Mouse (Mus musculus) liver, adult 2 months (tissue): ENCODE results near the gene Prrt1. TPM values are rescaled to one million over a fixed set of nuclear protein-coding genes. Genes with fewer than 3 reads are reported as not detected.
A peak's percentile ranks its signal among the peaks of the same experiment; 100 is the strongest.

ENCODE experiments used
- DNase-seq: peaks from one replicate; pipeline ENCODE4 v3.0.0-alpha.2; 2011; ENCODE audit warnings: low read depth, low spot score; ENCODE audit errors: extremely low read depth
- H3K27ac ChIP-seq: fragments of 200-500 bp; replicated peaks from 2 replicates; pipeline ENCODE4 v1.5.1; 2012; ENCODE audit warnings: low read depth, mild to moderate bottlenecking, control low read depth, inconsistent platforms, low read length; ENCODE audit not compliant: insufficient read depth
- H3K27me3 ChIP-seq: fragments of 200-500 bp; 2 replicates; pipeline ENCODE4 v1.6.1; 2012; ENCODE audit warnings: mild to moderate bottlenecking, moderate library complexity, low read length, inconsistent platforms; ENCODE audit not compliant: control insufficient read depth, insufficient read depth
- H3K36me3 ChIP-seq: fragments of 200-500 bp; 2 replicates; pipeline ENCODE4 v1.6.1; 2012; ENCODE audit warnings: low read length, inconsistent platforms; ENCODE audit not compliant: control insufficient read depth, insufficient read depth
- H3K4me1 ChIP-seq: fragments of 200-500 bp; 2 replicates; pipeline ENCODE4 v1.6.1; 2011; ENCODE audit warnings: low read length; ENCODE audit not compliant: control insufficient read depth, insufficient read depth
- H3K4me3 ChIP-seq: fragments of 200-500 bp; 2 replicates; pipeline ENCODE4 v1.5.1; 2011; ENCODE audit warnings: low read depth, mild to moderate bottlenecking, control low read depth, low read length, moderate library complexity; ENCODE audit not compliant: insufficient read depth
- H3K79me2 ChIP-seq: fragments of 200-500 bp; 2 replicates; pipeline ENCODE4 v1.6.1; 2012; ENCODE audit warnings: inconsistent platforms, mild to moderate bottlenecking, low read length, moderate library complexity; ENCODE audit not compliant: control insufficient read depth, insufficient read depth
- H3K9ac ChIP-seq: fragments of 200-500 bp; 2 replicates; pipeline ENCODE4 v1.6.1; 2012; ENCODE audit warnings: low read depth, mild to moderate bottlenecking, control low read depth, inconsistent platforms, low read length
- CTCF ChIP-seq: fragments of 200-500 bp; IDR thresholded peaks from 2 replicates; pipeline ENCODE4 v1.5.1; 2011; ENCODE audit warnings: low read depth, low read length, control low read depth
- POLR2A ChIP-seq: fragments of 200-500 bp; IDR thresholded peaks from 2 replicates; pipeline ENCODE4 v1.6.1; 2011; ENCODE audit warnings: low read length, control low read depth; ENCODE audit not compliant: insufficient read depth; ENCODE audit errors: extremely low read depth
- WGBS: fragments of 180-500 bp; shearing (Covaris S2); methylation state at CpG from one replicate; pipeline ENCODE4 v1.1.7; 2018; 5-methylcytosine and 5-hydroxymethylcytosine counted together
- polyA plus RNA-seq: library from polyadenylated mRNA; depleted of rRNA; stranded (reverse); fragments of >200 nt; gene quantifications from 2 replicates; pipeline ENCODE4 v1.2.3, GENCODE M21; 2012; rRNA removed
- total RNA-seq: library from RNA; depleted of rRNA; stranded (reverse); fragments of >200 nt; gene quantifications from 2 replicates; pipeline ENCODE4 v1.2.3, GENCODE M21; 2014; rRNA removed

Prrt1 gene
- total and polyA plus RNA-seq, 2 experiments, result 0.32 TPM; not detected in 1

DNA sequence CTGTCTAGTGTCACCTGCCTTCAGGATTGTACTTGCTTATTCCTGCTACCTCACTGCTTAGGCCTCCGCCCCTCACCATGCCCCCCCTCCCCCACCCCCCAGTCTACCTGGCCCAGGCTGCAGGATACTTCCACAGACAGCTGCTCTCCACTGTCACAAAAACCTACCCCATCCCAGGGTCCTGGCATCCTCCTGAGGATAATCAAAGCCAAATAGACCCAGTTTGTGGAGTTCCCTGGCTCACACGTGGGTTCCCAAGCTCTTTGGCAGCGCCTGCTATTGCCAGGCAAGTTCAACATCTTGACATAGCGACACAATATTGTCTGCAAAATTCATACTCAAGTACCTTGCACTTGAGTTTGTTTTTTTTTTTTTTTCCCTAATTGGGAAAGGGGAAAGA lies 51.3 kb downstream of the Prrt1 start:
- H3K27ac ChIP-seq, result no peak overlapping the region
- H3K4me1 ChIP-seq, result no peaks in the 10 kb centered on the region
- no peaks in the 10 kb centered on the region for H3K36me3 ChIP-seq
- no peaks in the 10 kb centered on the region for H3K79me2 ChIP-seq
- no peaks in the 10 kb centered on the region for H3K27me3 ChIP-seq
- no peak overlapping the region for H3K4me3 ChIP-seq
- no peak for DNase-seq
- H3K9ac ChIP-seq, result no peak overlapping the region
- TF ChIP-seq POLR2A, result no peak
- TF ChIP-seq CTCF, result no peak
- whole genome bisulfite sequencing, result 80% methylated on average over 4 of the region's 4 CpGs

GRCm38 (mm10) chr17:34681132-34681571 lies 51.8 kb downstream of the Prrt1 start:
- H3K36me3 ChIP-seq, result no peaks in the 10 kb centered on the region
- H3K27ac ChIP-seq, result peak overlapping the region; percentile 28
- 62% methylated on average over 17 of the region's 17 CpGs for WGBS
- H3K9ac ChIP-seq, result no peak overlapping the region; the same call in 1 of the 2 replicates
- H3K79me2 ChIP-seq, result no peaks in the 10 kb centered on the region
- H3K4me1 ChIP-seq, result no peaks in the 10 kb centered on the region
- H3K27me3 ChIP-seq, result no peaks in the 10 kb centered on the region
- DNase-seq, result no peak
- TF ChIP-seq POLR2A (no peak), CTCF (no peak)
- no peak overlapping the region for H3K4me3 ChIP-seq

DNA sequence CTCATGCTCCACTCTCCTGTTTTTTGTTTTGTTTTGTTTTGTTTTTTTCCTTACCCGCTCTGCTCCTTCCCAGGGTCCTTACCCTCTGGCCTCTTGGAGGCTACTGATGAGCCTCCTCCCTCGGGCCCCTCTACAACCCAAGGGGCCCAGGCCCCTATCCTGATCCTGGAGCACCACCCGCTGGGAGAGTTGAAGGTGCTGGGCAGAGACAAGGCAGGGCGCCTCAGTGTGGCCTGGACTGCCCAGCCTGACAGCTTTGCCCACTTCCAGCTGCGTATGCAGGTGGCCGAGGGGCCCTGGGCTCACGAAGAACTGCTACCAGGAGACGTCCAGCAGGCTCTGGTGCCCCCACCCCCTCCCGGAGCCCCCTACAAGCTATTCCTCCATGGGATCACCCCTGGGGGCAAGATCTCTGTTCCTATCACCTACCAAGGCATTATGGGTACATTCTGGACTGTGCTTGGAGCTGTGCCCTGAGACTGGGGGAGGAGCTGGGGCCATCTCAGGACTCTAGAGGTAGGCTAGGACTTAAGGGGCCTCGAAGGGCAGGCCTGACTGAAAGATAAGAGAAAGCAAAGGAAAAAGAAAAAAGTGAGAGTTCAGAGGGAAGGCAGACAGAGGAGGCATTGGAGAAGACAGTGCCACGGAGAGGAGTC lies 52.7 kb downstream of the Prrt1 start:
- no peaks in the 10 kb centered on the region for H3K27me3 ChIP-seq
- WGBS, result 71% methylated on average over 11 of the region's 11 CpGs
- H3K36me3 ChIP-seq, result no peaks in the 10 kb centered on the region
- no peak overlapping the region for H3K9ac ChIP-seq
- TF ChIP-seq POLR2A, result no peak
- no peak for TF ChIP-seq CTCF
- H3K79me2 ChIP-seq, result no peaks in the 10 kb centered on the region
- H3K4me3 ChIP-seq, result no peak overlapping the region
- 0 out of 2 replicates have a peak overlapping the region, but pooled peaks have one; percentile 19 for H3K27ac ChIP-seq
- no peak for DNase-seq
- H3K4me1 ChIP-seq, result no peaks in the 10 kb centered on the region

Other genes with a start within 250 kb of the Prrt1 start
- gene BC051142, start 230.7 kb upstream of the Prrt1 start, total RNA-seq, result not detected in 2 replicates
- 0.06 TPM in 1 of 2 replicates, not detected in the other for gene BC051142, start 230.7 kb upstream of the Prrt1 start, polyA plus RNA-seq
- 0.09 TPM in 1 of 2 replicates, not detected in the other for gene Btnl4, start 152.2 kb upstream of the Prrt1 start, total RNA-seq
- not detected in 2 replicates for gene Btnl4, start 152.2 kb upstream of the Prrt1 start, polyA plus RNA-seq
- 0.07 TPM in 1 of 2 replicates, not detected in the other for gene Btnl6, start 112.2 kb upstream of the Prrt1 start, total RNA-seq
- not detected in 2 replicates for gene Btnl6, start 112.2 kb upstream of the Prrt1 start, polyA plus RNA-seq
- 0.83 and 2.6 TPM in 2 replicates for gene Notch4, start 65.3 kb upstream of the Prrt1 start, total RNA-seq
- gene Notch4, start 65.3 kb upstream of the Prrt1 start, polyA plus RNA-seq, result 1.8 and 3.4 TPM in 2 replicates
- 0.65 and 0.94 TPM in 2 replicates for gene Gpsm3, start 39.7 kb upstream of the Prrt1 start, total RNA-seq
- gene Gpsm3, start 39.7 kb upstream of the Prrt1 start, polyA plus RNA-seq, result 2.5 and 3.4 TPM in 2 replicates
- 10.9 and 17.1 TPM in 2 replicates for gene Pbx2, start 38.3 kb upstream of the Prrt1 start, total RNA-seq
- 19.5 and 21.1 TPM in 2 replicates for gene Pbx2, start 38.3 kb upstream of the Prrt1 start, polyA plus RNA-seq
- 0.07 and 0.09 TPM in 2 replicates for gene Ager, start 31.7 kb upstream of the Prrt1 start, total RNA-seq
- gene Ager, start 31.7 kb upstream of the Prrt1 start, polyA plus RNA-seq, result 0.21 and 0.29 TPM in 2 replicates
- 23.0 and 31.5 TPM in 2 replicates for gene Rnf5, start 25.8 kb upstream of the Prrt1 start, total RNA-seq
- gene Rnf5, start 25.8 kb upstream of the Prrt1 start, polyA plus RNA-seq, result 155 and 182 TPM in 2 replicates
- 4.3 and 4.8 TPM in 2 replicates for gene Agpat1, start 25.3 kb upstream of the Prrt1 start, total RNA-seq
- gene Agpat1, start 25.3 kb upstream of the Prrt1 start, polyA plus RNA-seq, result 31.8 and 40.5 TPM in 2 replicates
- gene Egfl8, start 13.6 kb upstream of the Prrt1 start, total RNA-seq, result 0.37 and 0.60 TPM in 2 replicates
- 0.82 and 1.2 TPM in 2 replicates for gene Egfl8, start 13.6 kb upstream of the Prrt1 start, polyA plus RNA-seq
- 22.5 and 28.5 TPM in 2 replicates for gene Ppt2, start 1.0 kb upstream of the Prrt1 start, total RNA-seq
- gene Ppt2, start 1.0 kb upstream of the Prrt1 start, polyA plus RNA-seq, result 38.5 and 46.7 TPM in 2 replicates
- gene Fkbpl, start 15.2 kb downstream of the Prrt1 start, total RNA-seq, result 4.2 and 5.3 TPM in 2 replicates
- 2.0 and 3.0 TPM in 2 replicates for gene Fkbpl, start 15.2 kb downstream of the Prrt1 start, polyA plus RNA-seq
- 4.4 and 6.6 TPM in 2 replicates for gene Atf6b, start 17.6 kb downstream of the Prrt1 start, total RNA-seq
- 29.8 and 34.6 TPM in 2 replicates for gene Atf6b, start 17.6 kb downstream of the Prrt1 start, polyA plus RNA-seq
- gene Tnxb, start 41.0 kb downstream of the Prrt1 start, total RNA-seq, result 3.6 and 5.6 TPM in 2 replicates
- gene Tnxb, start 41.0 kb downstream of the Prrt1 start, polyA plus RNA-seq, result 2.4 and 3.5 TPM in 2 replicates
- 421 and 487 TPM in 2 replicates for gene C4b, start 114.3 kb downstream of the Prrt1 start, total RNA-seq
- gene C4b, start 114.3 kb downstream of the Prrt1 start, polyA plus RNA-seq, result 561 and 742 TPM in 2 replicates
- gene Cyp21a1, start 175.0 kb downstream of the Prrt1 start, total RNA-seq, result 0.18 and 12.8 TPM in 2 replicates
- 0.10 TPM in 1 of 2 replicates, not detected in the other for gene Cyp21a1, start 175.0 kb downstream of the Prrt1 start, polyA plus RNA-seq
- gene Stk19, start 207.4 kb downstream of the Prrt1 start, total RNA-seq, result 7.6 and 7.9 TPM in 2 replicates
- 16.6 and 19.8 TPM in 2 replicates for gene Stk19, start 207.4 kb downstream of the Prrt1 start, polyA plus RNA-seq
- 9.7 and 12.8 TPM in 2 replicates for gene Dxo, start 207.5 kb downstream of the Prrt1 start, total RNA-seq
- 26.3 and 36.6 TPM in 2 replicates for gene Dxo, start 207.5 kb downstream of the Prrt1 start, polyA plus RNA-seq
- gene Skiv2l, start 220.7 kb downstream of the Prrt1 start, total RNA-seq, result 32.0 and 39.4 TPM in 2 replicates
- gene Skiv2l, start 220.7 kb downstream of the Prrt1 start, polyA plus RNA-seq, result 51.1 and 61.7 TPM in 2 replicates
- gene Nelfe, start 220.9 kb downstream of the Prrt1 start, total RNA-seq, result 21.9 and 22.0 TPM in 2 replicates
- gene Nelfe, start 220.9 kb downstream of the Prrt1 start, polyA plus RNA-seq, result 14.9 and 17.1 TPM in 2 replicates
- gene Cfb, start 233.0 kb downstream of the Prrt1 start, total RNA-seq, result 1,474 and 1,577 TPM in 2 replicates
- gene Cfb, start 233.0 kb downstream of the Prrt1 start, polyA plus RNA-seq, result 709 and 764 TPM in 2 replicates
- gene Zbtb12, start 249.9 kb downstream of the Prrt1 start, total RNA-seq, result 1.8 and 3.2 TPM in 2 replicates
- gene Zbtb12, start 249.9 kb downstream of the Prrt1 start, polyA plus RNA-seq, result 3.3 and 4.6 TPM in 2 replicates